Mouse (Mus musculus) forebrain, postnatal 0 days (tissue): ENCODE results near the gene Safb2. TPM values are rescaled to one million over a fixed set of nuclear protein-coding genes. Genes with fewer than 3 reads are reported as not detected.

Experiments used
- ATAC-seq: fragments of 200-750 bp; cut with Nextera tagmentation; 2 replicates; pipeline ENCODE4 v1.8.0; 2017; ENCODE audit warnings: mild to moderate bottlenecking, moderate library complexity
- DNase-seq: peaks from one replicate; pipeline ENCODE4 v3.0.0-alpha.2; 2015
- H3K27ac ChIP-seq: fragments of 300-500 bp; sonication (generic); 2 replicates; pipeline ENCODE4 v1.5.1; 2014; ENCODE audit warnings: low read depth, mild to moderate bottlenecking, antibody characterized with exemption, low read length, moderate library complexity, mixed read lengths
- H3K27me3 ChIP-seq: fragments of 300-500 bp; sonication (generic); 2 replicates; pipeline ENCODE4 v1.6.1; 2014; ENCODE audit warnings: mild to moderate bottlenecking, low read length, mixed read lengths; ENCODE audit not compliant: insufficient read depth
- H3K36me3 ChIP-seq: fragments of 300-500 bp; sonication (generic); 2 replicates; pipeline ENCODE4 v1.6.1; 2014; ENCODE audit warnings: mild to moderate bottlenecking, moderate library complexity; ENCODE audit not compliant: insufficient read depth
- H3K4me1 ChIP-seq: fragments of 300-500 bp; sonication (generic); 2 replicates; pipeline ENCODE4 v1.6.1; 2014; ENCODE audit warnings: antibody characterized with exemption; ENCODE audit not compliant: insufficient read depth
- H3K4me2 ChIP-seq: fragments of 300-500 bp; sonication (generic); 2 replicates; pipeline ENCODE4 v1.6.1; 2014; ENCODE audit warnings: low read depth, mild to moderate bottlenecking, moderate library complexity
- H3K4me3 ChIP-seq: fragments of 300-500 bp; sonication (generic); 2 replicates; pipeline ENCODE4 v1.5.1; 2014; ENCODE audit warnings: low read depth, low read length, mixed read lengths
- H3K9ac ChIP-seq: fragments of 300-500 bp; sonication (generic); 2 replicates; pipeline ENCODE4 v1.6.1; 2014; ENCODE audit warnings: mild to moderate bottlenecking
- H3K9me3 ChIP-seq: fragments of 300-500 bp; sonication (generic); 2 replicates; pipeline ENCODE4 v1.6.1; 2016; ENCODE audit warnings: low read length
- CTCF ChIP-seq: sonication (generic); IDR thresholded peaks from 2 replicates; pipeline ENCODE4 v1.5.1; 2016; ENCODE audit warnings: antibody characterized with exemption, control low read depth, low read depth
- WGBS: fragments of 180-500 bp; shearing (Covaris S2); extraction: QIAGEN DNeasy Blood & Tissue Kit; methylation state at CpG from one replicate; pipeline ENCODE4 v1.1.7; 2014; 5-methylcytosine and 5-hydroxymethylcytosine counted together
- polyA plus RNA-seq: library from polyadenylated mRNA; unstranded; fragments of >200 nt; fragmentation: Nextera tagmentation; extraction: Ambion mirVana; gene quantifications from 2 replicates; pipeline ENCODE4 v1.2.1, GENCODE M21; 2015
- total RNA-seq: library from RNA; depleted of rRNA; stranded (reverse); fragments of >200 nt; gene quantifications from 2 replicates; pipeline ENCODE4 v1.2.3, GENCODE M21; 2014

The Safb2 gene
- total and polyA plus RNA-seq, 2 experiments from 2014 or later, result 35.1 to 36.7 TPM

DNA sequence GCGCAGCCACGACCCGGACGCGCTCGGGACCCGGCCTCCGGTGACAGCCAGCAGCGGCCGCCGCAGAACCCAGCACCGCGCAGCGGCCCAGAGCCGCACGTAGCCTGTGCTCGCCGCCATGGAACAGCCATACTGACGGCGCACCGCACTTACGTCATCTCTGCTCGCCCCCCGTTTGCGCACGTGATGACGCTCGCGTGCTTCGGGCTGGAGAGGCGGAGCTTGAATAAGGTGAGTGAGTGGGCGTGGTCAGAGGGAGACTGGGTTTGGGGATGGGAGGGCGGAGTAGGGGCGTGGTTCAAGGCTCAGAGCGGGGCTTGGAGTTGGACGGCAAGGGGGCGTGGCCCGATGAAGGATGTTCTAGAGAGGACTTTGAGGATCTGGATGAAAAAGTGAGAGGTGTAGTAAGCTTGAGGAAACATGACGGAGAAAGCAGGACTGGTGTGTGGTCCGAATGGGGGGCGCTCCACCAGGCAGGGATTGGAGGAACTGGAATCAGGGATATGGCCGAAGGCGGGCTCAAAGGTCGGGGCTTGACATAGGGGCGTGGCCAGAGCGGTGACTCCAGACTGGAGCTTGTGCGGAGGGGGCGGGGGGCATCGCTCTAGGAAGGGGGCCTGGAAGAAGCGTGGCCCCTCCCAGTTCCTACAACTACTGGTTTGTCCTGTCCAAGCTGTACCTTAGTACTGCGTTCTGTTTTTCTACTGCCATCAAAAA is 42.5 kb upstream of the Safb2 start, which contains the start of gene Lonp1:
TSS of gene Lonp1 (minus strand) at position 134 of the 717 bp plus-strand sequence.
- peak within 1 kb of the TSS; percentile 89 for H3K4me2 ChIP-seq
- ATAC-seq (peak; percentile 96), DNase-seq (peak; percentile 98)
- H3K36me3 ChIP-seq, result peaks cover 18% of the 10 kb centered on the region
- WGBS, result under 1% methylated on average over 50 of the region's 51 CpGs
- peak within 1 kb of the TSS; percentile 81 for H3K9ac ChIP-seq
- peak within 1 kb of the TSS; percentile 85 for H3K4me3 ChIP-seq
- peaks cover 11% of the 10 kb centered on the region for H3K4me1 ChIP-seq
- H3K9me3 ChIP-seq, result no peaks in the 10 kb centered on the region
- no peak for TF ChIP-seq CTCF
- peak within 1 kb of the TSS; percentile 69 for H3K27ac ChIP-seq
- no peaks in the 10 kb centered on the region for H3K27me3 ChIP-seq

DNA sequence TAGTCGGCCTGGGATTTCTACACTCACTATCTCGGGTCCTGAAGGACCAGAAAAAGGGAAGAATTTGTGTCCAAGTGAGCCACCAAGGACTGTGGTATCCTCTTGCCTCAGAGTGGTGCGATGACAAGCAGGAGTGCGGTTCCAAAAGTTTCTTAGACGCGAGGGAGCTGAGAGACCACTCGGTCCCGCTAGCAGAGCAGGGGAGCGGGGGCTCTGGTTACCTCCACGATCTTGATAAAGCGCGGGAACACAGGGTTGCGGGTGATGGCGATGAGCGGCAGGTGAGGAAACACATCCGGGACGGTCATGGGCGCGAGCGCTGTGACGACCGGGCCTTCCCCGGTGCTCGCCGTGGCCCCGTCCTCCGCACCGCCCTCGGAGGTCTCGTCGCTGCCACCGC is 41.9 kb upstream of the Safb2 start:
- H3K9me3 ChIP-seq, result no peaks in the 10 kb centered on the region
- peak overlapping the region; percentile 81 for H3K9ac ChIP-seq
- peak overlapping the region; percentile 89 for H3K4me2 ChIP-seq
- no peaks in the 10 kb centered on the region for H3K27me3 ChIP-seq
- peak overlapping the region; percentile 85 for H3K4me3 ChIP-seq
- DNase-seq (no peak), ATAC-seq (peak; percentile 8)
- H3K4me1 ChIP-seq, result peaks cover 11% of the 10 kb centered on the region
- no peak for TF ChIP-seq CTCF
- peaks cover 23% of the 10 kb centered on the region for H3K36me3 ChIP-seq
- 2% methylated on average over 32 of the region's 32 CpGs for WGBS
- H3K27ac ChIP-seq, result peak overlapping the region; percentile 69; the same call in 1 of the 2 replicates

GRCm38 (mm10) chr17:56625495-56625894 is 41.1 kb upstream of the Safb2 start:
- no peak for TF ChIP-seq CTCF
- H3K9ac ChIP-seq, result no peak overlapping the region
- no peaks in the 10 kb centered on the region for H3K27me3 ChIP-seq
- H3K27ac ChIP-seq, result no peak overlapping the region
- H3K4me2 ChIP-seq, result peak overlapping the region; percentile 89; the same call in 1 of the 2 replicates
- WGBS, result 83% methylated on average over 3 of the region's 3 CpGs
- peaks cover 29% of the 10 kb centered on the region for H3K36me3 ChIP-seq
- DNase-seq, result no peak
- no peaks in the 10 kb centered on the region for H3K9me3 ChIP-seq
- peaks cover 11% of the 10 kb centered on the region for H3K4me1 ChIP-seq
- ATAC-seq, result no peak
- H3K4me3 ChIP-seq, result no peak overlapping the region

DNA sequence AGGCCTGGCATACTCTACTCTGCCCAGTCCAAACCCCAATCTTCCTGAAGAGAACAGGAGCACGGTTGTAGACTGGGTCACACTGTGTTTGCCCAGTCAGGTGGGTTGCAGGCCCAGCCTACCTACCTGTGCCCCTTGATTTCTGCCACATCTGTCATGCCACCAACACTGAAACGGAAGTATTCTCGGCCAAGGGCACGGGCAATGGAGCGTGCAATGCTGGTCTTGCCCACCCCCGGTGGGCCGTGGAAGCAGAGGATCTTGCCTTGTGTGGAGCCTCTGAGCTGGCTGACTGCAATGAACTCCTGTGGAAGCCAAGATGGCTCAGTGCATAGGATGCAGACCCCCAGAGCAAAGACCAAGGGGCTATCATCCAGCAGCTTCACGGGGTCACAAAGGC is 33.2 kb upstream of the Safb2 start:
- WGBS, result 92% methylated on average over 8 of the region's 8 CpGs
- no peak for TF ChIP-seq CTCF
- H3K36me3 ChIP-seq, result peaks cover 76% of the 10 kb centered on the region
- peaks cover 5% of the 10 kb centered on the region for H3K4me1 ChIP-seq
- no peaks in the 10 kb centered on the region for H3K9me3 ChIP-seq
- ATAC-seq, result no peak
- H3K9ac ChIP-seq, result no peak overlapping the region
- no peak overlapping the region for H3K27ac ChIP-seq
- no peak overlapping the region for H3K4me2 ChIP-seq
- no peak overlapping the region for H3K4me3 ChIP-seq
- H3K27me3 ChIP-seq, result no peaks in the 10 kb centered on the region
- DNase-seq, result no peak

GRCm38 (mm10) chr17:56616725-56617124 is 32.3 kb upstream of the Safb2 start:
- Histone ChIP-seq H3K4me1 (peaks cover 5% of the 10 kb centered on the region), H3K27ac (no peak overlapping the region), H3K4me2 (no peak overlapping the region), H3K9ac (no peak overlapping the region), H3K36me3 (peaks cover 67% of the 10 kb centered on the region), H3K9me3 (no peaks in the 10 kb centered on the region), H3K4me3 (no peak overlapping the region), H3K27me3 (no peaks in the 10 kb centered on the region)
- WGBS, result 76% methylated on average over 3 of the region's 3 CpGs
- TF ChIP-seq CTCF, result no peak
- DNase-seq (no peak), ATAC-seq (no peak)

DNA sequence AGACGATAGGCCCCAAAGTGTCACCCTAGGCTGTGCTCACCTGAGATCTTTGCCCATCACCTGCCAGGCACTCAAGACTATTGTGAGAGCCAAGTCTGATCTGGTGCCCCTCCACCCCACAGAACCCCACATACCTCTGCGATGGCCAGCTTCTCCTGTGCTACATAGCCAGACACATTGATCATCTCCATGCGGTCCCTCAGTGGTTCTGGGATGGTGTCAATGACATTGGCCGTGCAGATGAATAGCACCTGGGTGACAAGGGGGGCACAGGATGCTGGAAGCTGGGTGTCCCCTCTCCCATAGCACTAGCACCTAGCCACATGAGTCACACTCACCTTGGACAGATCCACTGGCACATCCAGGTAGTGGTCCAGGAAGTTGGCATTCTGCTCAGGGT is 31.4 kb upstream of the Safb2 start:
- Histone ChIP-seq H3K36me3 (peaks cover 61% of the 10 kb centered on the region), H3K4me3 (no peak overlapping the region), H3K9ac (no peak overlapping the region), H3K27ac (no peak overlapping the region), H3K9me3 (no peaks in the 10 kb centered on the region), H3K27me3 (no peaks in the 10 kb centered on the region), H3K4me1 (peaks cover 5% of the 10 kb centered on the region), H3K4me2 (no peak overlapping the region)
- 88% methylated on average over 4 of the region's 4 CpGs for WGBS
- DNase-seq (no peak), ATAC-seq (no peak)
- TF ChIP-seq CTCF, result no peak

DNA sequence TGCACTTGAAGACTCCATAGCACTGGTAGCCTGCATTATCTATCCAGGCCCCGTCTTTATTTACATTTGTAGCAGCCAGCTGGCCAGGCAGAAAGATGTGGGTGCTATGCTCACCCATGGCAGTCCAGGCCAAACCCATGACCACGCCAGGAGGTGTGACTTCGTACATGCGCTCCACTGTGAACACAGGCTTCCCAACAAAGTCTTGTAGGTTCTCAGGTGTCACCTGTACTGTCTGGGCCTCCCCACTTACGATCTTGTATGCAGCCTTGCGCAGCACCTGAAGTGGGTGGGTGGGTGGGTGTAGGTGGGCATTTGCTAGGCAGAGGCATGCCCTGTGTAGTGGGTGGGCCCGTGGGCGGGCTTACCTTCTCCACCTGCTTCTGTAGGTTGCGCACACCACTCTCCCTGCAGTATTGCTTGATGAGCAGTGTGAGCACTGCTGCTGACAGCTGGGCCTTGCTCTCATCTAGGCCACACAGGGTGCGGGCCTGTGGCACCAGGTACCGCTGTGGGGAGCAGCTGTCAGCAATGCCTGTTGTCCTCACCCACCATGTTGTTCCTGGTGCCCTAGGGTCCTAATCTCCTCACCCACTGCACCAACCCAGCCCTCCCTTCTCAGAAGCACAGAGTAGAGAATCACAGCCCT is 30.9 kb upstream of the Safb2 start:
- peaks cover 7% of the 10 kb centered on the region for H3K4me1 ChIP-seq
- no peak for ATAC-seq
- DNase-seq, result no peak
- H3K9me3 ChIP-seq, result no peaks in the 10 kb centered on the region
- TF ChIP-seq CTCF, result no peak
- H3K9ac ChIP-seq, result no peak overlapping the region
- H3K27ac ChIP-seq, result no peak overlapping the region
- no peak overlapping the region for H3K4me3 ChIP-seq
- peaks cover 55% of the 10 kb centered on the region for H3K36me3 ChIP-seq
- WGBS, result 86% methylated on average over 11 of the region's 11 CpGs
- H3K4me2 ChIP-seq, result peak overlapping the region; percentile 53; the same call in 1 of the 2 replicates
- H3K27me3 ChIP-seq, result no peaks in the 10 kb centered on the region
